Mouse (Mus musculus) lung, embryonic 14.5 days (tissue): ENCODE measurements around the gene Olfr547. TPM values are rescaled to one million over a fixed set of nuclear protein-coding genes. Genes with fewer than 3 reads are reported as not detected.

Source experiments
- ATAC-seq: fragments of 200-750 bp; cut with Nextera tagmentation; 2 replicates; pipeline ENCODE4 v1.8.0; 2017; ENCODE audit warnings: mild to moderate bottlenecking, moderate TSS enrichment, moderate library complexity; ENCODE audit not compliant: insufficient read depth
- DNase-seq: peaks from one replicate; pipeline ENCODE4 v3.0.0-alpha.2; 2015
- H3K27ac ChIP-seq: fragments of 300-500 bp; sonication (generic); 2 replicates; pipeline ENCODE4 v1.5.1; 2014; ENCODE audit warnings: low read depth, mild to moderate bottlenecking, moderate library complexity
- H3K27me3 ChIP-seq: fragments of 300-500 bp; sonication (generic); 2 replicates; pipeline ENCODE4 v1.6.1; 2014; ENCODE audit warnings: low read length, control low read depth; ENCODE audit not compliant: insufficient read depth
- H3K36me3 ChIP-seq: fragments of 300-500 bp; sonication (generic); 2 replicates; pipeline ENCODE4 v1.6.1; 2014; ENCODE audit warnings: control low read depth; ENCODE audit not compliant: insufficient read depth
- H3K4me1 ChIP-seq: fragments of 300-500 bp; sonication (generic); 2 replicates; pipeline ENCODE4 v1.6.1; 2014; ENCODE audit warnings: antibody characterized with exemption, control low read depth; ENCODE audit not compliant: insufficient read depth
- H3K4me2 ChIP-seq: fragments of 300-500 bp; sonication (generic); 2 replicates; pipeline ENCODE4 v1.6.1; 2014; ENCODE audit warnings: mild to moderate bottlenecking
- H3K4me3 ChIP-seq: fragments of 300-500 bp; sonication (generic); 2 replicates; pipeline ENCODE4 v1.5.1; 2014; ENCODE audit warnings: low read depth, low read length
- H3K9ac ChIP-seq: fragments of 300-500 bp; sonication (generic); 2 replicates; pipeline ENCODE4 v1.6.1; 2014
- H3K9me3 ChIP-seq: fragments of 300-500 bp; sonication (generic); 2 replicates; pipeline ENCODE4 v1.6.1; 2016; ENCODE audit warnings: low read depth, low read length, control low read depth
- CTCF ChIP-seq: IDR thresholded peaks from 2 replicates; pipeline ENCODE4 v1.5.1; 2016; ENCODE audit warnings: antibody characterized with exemption, low read depth
- WGBS: fragments of 180-500 bp; shearing (Covaris S2); extraction: QIAGEN DNeasy Blood & Tissue Kit; methylation state at CpG from one replicate; pipeline ENCODE4 v1.1.7; 2014; 5-methylcytosine and 5-hydroxymethylcytosine counted together
- polyA plus RNA-seq: library from polyadenylated mRNA; unstranded; fragments of >200 nt; fragmentation: Nextera tagmentation; extraction: Ambion mirVana; gene quantifications from 2 replicates; pipeline ENCODE4 v1.2.1, GENCODE M21; 2014

Olfr547 gene
- polyA plus RNA-seq, 1 experiment from 2014 or later: not detected

- Histone ChIP-seq H3K4me2 (no peak overlapping the region), H3K9me3 (no peaks in the 10 kb centered on the region), H3K4me1 (no peaks in the 10 kb centered on the region), H3K27ac (no peak overlapping the region), H3K27me3 (no peaks in the 10 kb centered on the region), H3K36me3 (no peaks in the 10 kb centered on the region), H3K9ac (no peak overlapping the region), H3K4me3 (no peak overlapping the region)
- no peak for ATAC-seq
- DNase-seq: no peak
- TF ChIP-seq CTCF: no peak
- 63% methylated on average over 4 of the region's 4 CpGs for WGBS
Measured at GRCm38 (mm10) chr7:102566219-102566618, 31.7 kb downstream of the Olfr547 start.

GRCm38 (mm10) chr7:102571142-102571541, 36.6 kb downstream of the Olfr547 start, which contains the start of gene Olfr550:
Gene Olfr550 (plus strand): TSS chr7:102571442.
- no peak for ATAC-seq

GRCm38 (mm10) chr7:102573174-102573830, 38.8 kb downstream of the Olfr547 start:
- WGBS: 45% methylated on average over 3 of the region's 3 CpGs
- Histone ChIP-seq H3K4me2 (no peak overlapping the region), H3K9me3 (no peaks in the 10 kb centered on the region), H3K36me3 (no peaks in the 10 kb centered on the region), H3K4me3 (no peak overlapping the region), H3K27me3 (no peaks in the 10 kb centered on the region), H3K27ac (no peak overlapping the region), H3K9ac (no peak overlapping the region), H3K4me1 (no peaks in the 10 kb centered on the region)
- no peak for TF ChIP-seq CTCF
- ATAC-seq: no peak
- DNase-seq: peak; percentile 7

More at GRCm38 (mm10) chr7:102571142-102571541, 36.6 kb downstream of the Olfr547 start, which contains the start of gene Olfr550:
- TF ChIP-seq CTCF: no peak
- Histone ChIP-seq H3K4me1 (no peaks in the 10 kb centered on the region), H3K4me2 (no peak within 1 kb of the TSS), H3K27ac (no peak within 1 kb of the TSS), H3K27me3 (no peaks in the 10 kb centered on the region), H3K4me3 (no peak within 1 kb of the TSS), H3K36me3 (no peaks in the 10 kb centered on the region), H3K9ac (no peak within 1 kb of the TSS), H3K9me3 (no peaks in the 10 kb centered on the region)
- no peak for DNase-seq
- 78% methylated on average over 8 of the region's 8 CpGs for WGBS

- whole genome bisulfite sequencing: 58% methylated on average over 6 of the region's 6 CpGs
- H3K4me1 ChIP-seq: no peaks in the 10 kb centered on the region
- no peak overlapping the region for H3K4me2 ChIP-seq
- no peak overlapping the region for H3K27ac ChIP-seq
- no peak overlapping the region for H3K9ac ChIP-seq
- ATAC-seq: no peak
- no peak for TF ChIP-seq CTCF
- no peak overlapping the region for H3K4me3 ChIP-seq
- no peaks in the 10 kb centered on the region for H3K36me3 ChIP-seq
- no peaks in the 10 kb centered on the region for H3K9me3 ChIP-seq
- H3K27me3 ChIP-seq: no peaks in the 10 kb centered on the region
- DNase-seq: no peak
Measured at GRCm38 (mm10) chr7:102575998-102576397, 41.4 kb downstream of the Olfr547 start.

Other genes with a start within 250 kb of the Olfr547 start
- 200 and 220 TPM in 2 replicates for gene Rrm1, start 93.1 kb upstream of the Olfr547 start, polyA plus RNA-seq
- gene Olfr543, start 53.1 kb upstream of the Olfr547 start, polyA plus RNA-seq: 0.37 and 0.45 TPM in 2 replicates
- 0.11 TPM in 2 replicates for gene Olfr544, start 46.4 kb upstream of the Olfr547 start, polyA plus RNA-seq
- gene Olfr545, start 35.2 kb upstream of the Olfr547 start, polyA plus RNA-seq: not detected in 2 replicates
- not detected in 2 replicates for gene Olfr548-ps1, start 6.1 kb downstream of the Olfr547 start, polyA plus RNA-seq
- gene Olfr549, start 15.1 kb downstream of the Olfr547 start, polyA plus RNA-seq: not detected in 2 replicates
- 0.36 and 0.62 TPM in 2 replicates for gene Trim21, start 30.7 kb downstream of the Olfr547 start, polyA plus RNA-seq
- gene Olfr550, start 36.7 kb downstream of the Olfr547 start, polyA plus RNA-seq: not detected in 2 replicates
- gene Olfr551, start 57.1 kb downstream of the Olfr547 start, polyA plus RNA-seq: not detected in 2 replicates
- not detected in 2 replicates for gene Olfr552, start 63.0 kb downstream of the Olfr547 start, polyA plus RNA-seq
- not detected in 2 replicates for gene Olfr553, start 83.5 kb downstream of the Olfr547 start, polyA plus RNA-seq
- not detected in 2 replicates for gene Olfr554, start 103.7 kb downstream of the Olfr547 start, polyA plus RNA-seq
- gene Olfr555, start 124.1 kb downstream of the Olfr547 start, polyA plus RNA-seq: not detected in 2 replicates
- not detected in 2 replicates for gene Olfr556, start 130.2 kb downstream of the Olfr547 start, polyA plus RNA-seq
- gene Trim68, start 152.6 kb downstream of the Olfr547 start, polyA plus RNA-seq: 13.7 and 16.1 TPM in 2 replicates
- gene Olfr557, start 161.2 kb downstream of the Olfr547 start, polyA plus RNA-seq: not detected in 2 replicates
- 0.12 TPM in 1 of 2 replicates, not detected in the other for gene Olfr558, start 167.5 kb downstream of the Olfr547 start, polyA plus RNA-seq
- gene Olfr33, start 184.3 kb downstream of the Olfr547 start, polyA plus RNA-seq: not detected in 2 replicates
- gene Olfr559, start 192.7 kb downstream of the Olfr547 start, polyA plus RNA-seq: not detected in 2 replicates
- not detected in 2 replicates for gene Olfr560, start 224.6 kb downstream of the Olfr547 start, polyA plus RNA-seq
- gene Olfr78, start 224.7 kb downstream of the Olfr547 start, polyA plus RNA-seq: 0.09 and 0.12 TPM in 2 replicates
- not detected in 2 replicates for gene Olfr561, start 236.5 kb downstream of the Olfr547 start, polyA plus RNA-seq